Mouse (Mus musculus): ENCODE data around the gene Otop3.

Gene Otop3

GRCm38 (mm10) chr11:115318245-115319027 is 16.1 kb upstream of the Otop3 start:
- DNase-seq (ENCODE audit: low spot score in 2 of 2), result no peak

GRCm38 (mm10) chr11:115319704-115320383 is 14.7 kb upstream of the Otop3 start:
- DNase-seq (ENCODE audit: low spot score in 2 of 2), result no peak

GRCm38 (mm10) chr11:115321906-115322693 is 12.4 kb upstream of the Otop3 start, which contains the start of gene Ush1g:
Gene Ush1g, minus strand, starts transcription at chr11:115322041.
- no peak for DNase-seq (ENCODE audit: low spot score in 2 of 2)

GRCm38 (mm10) chr11:115323354-115323753 is 11.2 kb upstream of the Otop3 start:
- no peak for DNase-seq (ENCODE audit: low spot score in 2 of 2)

- DNase-seq (ENCODE audit: low spot score in 2 of 2), result no peak
These were observed 7.8 kb upstream of the Otop3 start for GRCm38 (mm10) chr11:115326730-115327129.

GRCm38 (mm10) chr11:115329339-115329738 is 5.2 kb upstream of the Otop3 start:
- no peak for DNase-seq (ENCODE audit: low spot score in 2 of 2)

- DNase-seq (ENCODE audit: low spot score in 2 of 2), result peak in 1 of 2 experiments; percentile 69
These were observed 692 bp downstream of the Otop3 start for GRCm38 (mm10) chr11:115335223-115335622.

GRCm38 (mm10) chr11:115336115-115336514 is 1.6 kb downstream of the Otop3 start:
- no peak for DNase-seq (ENCODE audit: low spot score in 2 of 2)

GRCm38 (mm10) chr11:115337350-115337749 is 2.8 kb downstream of the Otop3 start:
- DNase-seq (ENCODE audit: low spot score in 2 of 2), result no peak

- no peak for DNase-seq (ENCODE audit: low spot score in 2 of 2)
These were observed 3.3 kb downstream of the Otop3 start for GRCm38 (mm10) chr11:115337826-115338225.

GRCm38 (mm10) chr11:115341246-115341645 is 6.7 kb downstream of the Otop3 start:
- DNase-seq (ENCODE audit: low spot score in 2 of 2), result no peak

- DNase-seq (ENCODE audit: low spot score in 2 of 2), result no peak
These were observed 7.3 kb downstream of the Otop3 start for GRCm38 (mm10) chr11:115341866-115342265.

- no peak for DNase-seq (ENCODE audit: low spot score in 2 of 2)
These were observed 10.4 kb downstream of the Otop3 start for GRCm38 (mm10) chr11:115344967-115345366.

- no peak for DNase-seq (ENCODE audit: low spot score in 2 of 2)
These were observed 11.0 kb downstream of the Otop3 start for GRCm38 (mm10) chr11:115345515-115345914.

- DNase-seq (ENCODE audit: low spot score in 2 of 2), result no peak
These were observed 14.2 kb downstream of the Otop3 start for GRCm38 (mm10) chr11:115348681-115349248.

GRCm38 (mm10) chr11:115349976-115350375 is 15.4 kb downstream of the Otop3 start:
- DNase-seq (ENCODE audit: low spot score in 2 of 2), result no peak

GRCm38 (mm10) chr11:115353375-115353774 is 18.8 kb downstream of the Otop3 start:
- DNase-seq (ENCODE audit: low spot score in 2 of 2), result no peak

GRCm38 (mm10) chr11:115354183-115354582 is 19.7 kb downstream of the Otop3 start:
- DNase-seq (ENCODE audit: low spot score in 2 of 2), result no peak

GRCm38 (mm10) chr11:115358468-115358867 is 23.9 kb downstream of the Otop3 start:
- peak in 1 of 2 experiments; percentile 75 for DNase-seq (ENCODE audit: low spot score in 2 of 2)

GRCm38 (mm10) chr11:115359293-115359692 is 24.8 kb downstream of the Otop3 start:
- DNase-seq (ENCODE audit: low spot score in 2 of 2), result no peak

GRCm38 (mm10) chr11:115359726-115360125 is 25.2 kb downstream of the Otop3 start:
- DNase-seq (ENCODE audit: low spot score in 2 of 2), result no peak

GRCm38 (mm10) chr11:115364136-115364535 is 29.6 kb downstream of the Otop3 start:
- DNase-seq (ENCODE audit: low spot score in 2 of 2), result no peak
